Mouse (Mus musculus) bone marrow, adult 2 months (tissue): ENCODE results near the gene Lgr4.

ENCODE experiments used
- CTCF ChIP-seq: fragments of 200-500 bp; IDR thresholded peaks from 2 replicates; pipeline ENCODE4 v1.5.1; 2011; ENCODE audit warnings: low read length, control low read depth; ENCODE audit not compliant: control insufficient read depth, insufficient read depth
- POLR2A ChIP-seq: fragments of 200-500 bp; IDR thresholded peaks from 2 replicates; pipeline ENCODE4 v1.6.1; 2011; ENCODE audit warnings: low read depth, mild to moderate bottlenecking, control low read depth, low read length, borderline replicate concordance; ENCODE audit not compliant: control insufficient read depth

DNA sequence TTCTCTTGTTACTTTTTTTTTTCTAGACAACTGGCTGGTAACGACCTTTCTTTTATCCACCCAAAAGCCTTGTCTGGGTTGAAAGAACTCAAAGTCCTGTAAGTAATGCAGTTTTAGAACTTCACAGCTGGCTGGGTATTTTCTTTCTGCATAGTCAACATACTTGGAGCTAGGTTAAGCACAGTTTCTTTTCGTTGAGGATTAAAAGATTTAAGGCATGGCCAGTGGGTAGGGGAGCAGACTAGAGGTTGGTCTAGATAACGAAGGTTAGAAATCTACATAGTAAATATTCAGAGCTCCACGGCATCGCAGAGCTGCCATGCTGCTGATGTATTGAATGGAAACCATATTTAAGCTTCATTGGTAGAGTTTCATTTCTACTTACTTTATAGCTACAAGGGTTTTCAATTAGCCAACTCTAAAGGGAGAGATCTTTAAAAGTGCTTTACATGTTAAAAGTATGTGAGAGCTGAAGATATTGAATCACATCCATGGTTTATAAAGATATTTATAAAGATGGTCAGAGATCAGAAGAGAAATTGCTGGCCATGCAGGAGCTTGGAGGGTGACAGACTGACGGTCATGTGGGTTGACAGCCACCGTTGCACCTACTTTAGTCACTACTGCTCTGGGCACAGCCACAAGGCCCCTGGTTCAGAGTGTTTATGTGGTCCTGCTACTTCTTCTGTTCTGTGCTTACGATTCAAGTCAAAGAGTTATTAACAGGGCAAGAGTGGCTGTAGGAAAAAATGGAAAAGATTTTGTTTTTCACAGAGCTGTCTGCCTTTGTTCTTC, 72.4 kb downstream of the Lgr4 start:
- TF ChIP-seq POLR2A (no peak), CTCF (no peak)
